Mouse (Mus musculus) forebrain, embryonic 13.5 days (tissue): ENCODE results near the gene Vmn1r224. TPM values are rescaled to one million over a fixed set of nuclear protein-coding genes. Genes with fewer than 3 reads are reported as not detected.

Source experiments
- ATAC-seq: fragments of 200-750 bp; cut with Nextera tagmentation; 2 replicates; pipeline ENCODE4 v1.8.0; 2017
- H3K27ac ChIP-seq: fragments of 300-500 bp; sonication (generic); 2 replicates; pipeline ENCODE4 v1.5.1; 2015; ENCODE audit warnings: inconsistent platforms, mild to moderate bottlenecking, moderate library complexity
- H3K27me3 ChIP-seq: fragments of 300-500 bp; sonication (generic); 2 replicates; pipeline ENCODE4 v1.6.1; 2015; ENCODE audit warnings: mild to moderate bottlenecking, inconsistent platforms
- H3K36me3 ChIP-seq: fragments of 300-500 bp; sonication (generic); 2 replicates; pipeline ENCODE4 v1.6.1; 2015; ENCODE audit warnings: mild to moderate bottlenecking, inconsistent platforms; ENCODE audit not compliant: poor library complexity, severe bottlenecking
- H3K4me1 ChIP-seq: fragments of 300-500 bp; sonication (generic); 2 replicates; pipeline ENCODE4 v1.6.1; 2015; ENCODE audit warnings: inconsistent platforms
- H3K4me2 ChIP-seq: fragments of 300-500 bp; sonication (generic); 2 replicates; pipeline ENCODE4 v1.6.1; 2015; ENCODE audit warnings: inconsistent platforms, mild to moderate bottlenecking, moderate library complexity
- H3K4me3 ChIP-seq: fragments of 300-500 bp; sonication (generic); 2 replicates; pipeline ENCODE4 v1.5.1; 2015; ENCODE audit warnings: mild to moderate bottlenecking, inconsistent platforms
- H3K9ac ChIP-seq: fragments of 300-500 bp; sonication (generic); 2 replicates; pipeline ENCODE4 v1.6.1; 2015; ENCODE audit warnings: mild to moderate bottlenecking, inconsistent platforms
- H3K9me3 ChIP-seq: fragments of 300-500 bp; sonication (generic); replicated peaks from 2 replicates; pipeline ENCODE4 v1.6.1; 2016; ENCODE audit warnings: inconsistent platforms
- WGBS: fragments of 180-500 bp; shearing (Covaris S2); methylation state at CpG from one replicate; pipeline ENCODE4 v1.1.7; 2015; 5-methylcytosine and 5-hydroxymethylcytosine counted together
- polyA plus RNA-seq: library from polyadenylated mRNA; unstranded; fragments of >200 nt; fragmentation: Nextera tagmentation; extraction: Ambion mirVana; gene quantifications from 2 replicates; pipeline ENCODE4 v1.2.1, GENCODE M21; 2015

The Vmn1r224 gene
- polyA plus RNA-seq, result not detected in 2 replicates

DNA sequence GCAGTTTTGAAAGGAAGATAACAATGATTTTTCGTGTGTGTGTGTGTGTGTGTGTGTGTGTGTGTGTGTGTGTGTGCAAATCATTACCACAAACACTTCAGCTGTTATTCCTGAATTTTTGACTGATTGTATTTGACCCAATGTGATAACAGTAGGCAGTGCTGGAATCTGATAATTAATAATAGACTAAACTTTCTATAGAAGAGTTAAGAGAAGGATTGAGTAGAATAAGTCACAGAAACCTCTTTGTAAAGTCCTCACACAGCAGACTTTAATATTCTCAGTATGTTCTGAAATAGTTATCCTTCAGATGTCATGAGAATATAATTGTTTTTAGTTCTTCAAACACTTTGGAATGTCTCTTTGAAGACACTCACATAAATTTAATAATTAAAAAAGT, at the start of gene Vmn1r224:
Gene Vmn1r224 (plus strand): TSS at position 301 of the 400 bp plus-strand sequence.
- Histone ChIP-seq H3K9me3 (peaks cover 6% of the 10 kb centered on the region; the same call in 1 of the 2 replicates), H3K36me3 (no peaks in the 10 kb centered on the region), H3K9ac (no peak within 1 kb of the TSS), H3K27me3 (no peaks in the 10 kb centered on the region), H3K4me3 (no peak within 1 kb of the TSS), H3K4me1 (no peaks in the 10 kb centered on the region), H3K27ac (no peak within 1 kb of the TSS), H3K4me2 (no peak within 1 kb of the TSS)
- whole genome bisulfite sequencing, result 22% methylated on average over 1 of the region's 1 CpGs
- ATAC-seq, result no peak

DNA sequence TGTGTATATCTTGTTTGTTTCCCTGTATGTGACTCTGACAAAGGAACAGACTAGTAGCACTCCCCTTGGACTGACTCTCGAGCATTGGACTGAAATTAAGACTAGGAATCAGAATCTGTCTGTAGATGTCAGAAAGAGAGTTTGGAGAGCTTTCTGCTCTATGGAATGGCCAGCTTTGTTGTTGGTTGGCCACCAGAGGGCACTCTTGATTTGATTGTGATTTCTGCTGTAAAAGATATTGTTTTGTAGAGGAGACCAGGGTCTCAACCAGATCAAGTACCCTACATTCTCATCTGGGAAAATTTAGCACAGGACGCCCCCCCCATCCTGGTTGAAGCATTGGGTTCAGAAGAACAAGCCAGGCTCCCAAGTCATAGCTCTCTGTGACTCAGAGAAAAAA, 14.8 kb upstream of the Vmn1r224 start:
- 48% methylated on average over 2 of the region's 2 CpGs for WGBS
- Histone ChIP-seq H3K9ac (no peak overlapping the region), H3K4me2 (no peak overlapping the region), H3K9me3 (peaks cover 36% of the 10 kb centered on the region), H3K4me1 (no peaks in the 10 kb centered on the region), H3K36me3 (no peaks in the 10 kb centered on the region), H3K27me3 (no peaks in the 10 kb centered on the region), H3K27ac (no peak overlapping the region), H3K4me3 (no peak overlapping the region)
- no peak for ATAC-seq

- Histone ChIP-seq H3K36me3 (no peaks in the 10 kb centered on the region), H3K4me2 (no peak overlapping the region), H3K27ac (no peak overlapping the region), H3K9me3 (peaks cover 27% of the 10 kb centered on the region), H3K9ac (no peak overlapping the region), H3K27me3 (no peaks in the 10 kb centered on the region), H3K4me3 (no peak overlapping the region), H3K4me1 (no peaks in the 10 kb centered on the region)
- ATAC-seq, result no peak
These were observed 25.3 kb downstream of the Vmn1r224 start for GRCm38 (mm10) chr17:20439263-20439662.

- 65% methylated on average over 3 of the region's 3 CpGs for WGBS
- ATAC-seq, result no peak
- Histone ChIP-seq H3K27ac (no peak overlapping the region), H3K4me1 (no peaks in the 10 kb centered on the region), H3K9ac (no peak overlapping the region), H3K27me3 (no peaks in the 10 kb centered on the region), H3K36me3 (no peaks in the 10 kb centered on the region), H3K4me3 (no peak overlapping the region), H3K9me3 (peaks cover 8% of the 10 kb centered on the region), H3K4me2 (no peak overlapping the region)
These were observed 59.4 kb downstream of the Vmn1r224 start for GRCm38 (mm10) chr17:20473311-20473710.

Other genes starting within 250 kb of the Vmn1r224 start
- gene Fpr-rs6, start 231.0 kb upstream of the Vmn1r224 start, polyA plus RNA-seq, result not detected in 2 replicates
- gene Vmn2r105, start 179.1 kb upstream of the Vmn1r224 start, polyA plus RNA-seq, result not detected in 2 replicates
- not detected in 2 replicates for gene Vmn2r106, start 128.6 kb upstream of the Vmn1r224 start, polyA plus RNA-seq
- gene Vmn2r107, start 68.9 kb upstream of the Vmn1r224 start, polyA plus RNA-seq, result not detected in 2 replicates
- gene Vmn2r108, start 67.2 kb downstream of the Vmn1r224 start, polyA plus RNA-seq, result not detected in 2 replicates
- gene Vmn1r225, start 84.0 kb downstream of the Vmn1r224 start, polyA plus RNA-seq, result not detected in 2 replicates
- gene Vmn2r109, start 150.6 kb downstream of the Vmn1r224 start, polyA plus RNA-seq, result not detected in 2 replicates
- 0.03 TPM in 2 replicates for gene Vmn2r110, start 182.3 kb downstream of the Vmn1r224 start, polyA plus RNA-seq
- not detected in 2 replicates for gene Fpr-rs3, start 210.7 kb downstream of the Vmn1r224 start, polyA plus RNA-seq